Mouse (Mus musculus) heart, postnatal 0 days (tissue): ENCODE data around the gene Trpm1.

ENCODE experiments used
- CTCF ChIP-seq: IDR thresholded peaks from 2 replicates; pipeline ENCODE4 v1.5.1; 2016; ENCODE audit warnings: antibody characterized with exemption, control low read depth, low read depth
- EP300 ChIP-seq: IDR thresholded peaks from 2 replicates; pipeline ENCODE4 v1.6.1; 2016; ENCODE audit warnings: antibody characterized with exemption, low read depth

- no peak for TF ChIP-seq CTCF
- TF ChIP-seq EP300, result no peak
These were observed 90.7 kb downstream of the Trpm1 start for GRCm38 (mm10) chr7:64244371-64244770.
